In genomic region chr7:54852860-54853259, GRCm38 (mm10) we compare ENCODE assay signal across 25 mouse cellular contexts. TPM values are rescaled to one million over a fixed set of nuclear protein-coding genes. Genes with fewer than 3 reads are reported as not detected.
"Had no signal": no experiment of that assay in that cellular context is flagged by ENCODE, and none has a peak within 500 bp of the region (broad histone marks: within the 10 kb centered on the region; RNA-seq: fewer than 3 reads in every experiment).

No protein-coding gene starts in this region.

- H3K27ac ChIP-seq: gastrocnemius, adult 2 months; heart, embryonic 10.5 days; hindbrain, embryonic 15.5 days; intestine, embryonic 15.5 days; layer of hippocampus, adult 2 months; left cerebral cortex, adult 2 months; limb, embryonic 10.5 days; limb, embryonic 12.5 days; liver, embryonic 13.5 days had no signal

- DNase-seq: gastrocnemius, adult 2 months; gastrocnemius, postnatal 10 days; gastrocnemius, postnatal 25 days; heart, adult 18-20 months; heart, postnatal 10 days; heart, postnatal 4 days; kidney, adult 18-20 months; kidney, adult 8-10 months; kidney, postnatal 10 days; kidney, postnatal 25 days; kidney, postnatal 4 days; liver; liver, embryonic 13.5 days had no signal

- H3K27me3 ChIP-seq: heart, embryonic 12.5 days; hindbrain, embryonic 15.5 days; intestine, embryonic 15.5 days; limb, embryonic 12.5 days; liver, embryonic 13.5 days had no signal

- H3K4me1 ChIP-seq: heart, embryonic 10.5 days; heart, embryonic 12.5 days; hindbrain, embryonic 15.5 days; intestine, embryonic 15.5 days; limb, embryonic 10.5 days; limb, embryonic 12.5 days; liver, embryonic 13.5 days had no signal

- H3K9me3 ChIP-seq: heart, embryonic 10.5 days; heart, embryonic 12.5 days; hindbrain, embryonic 15.5 days; intestine, embryonic 15.5 days; limb, embryonic 10.5 days; limb, embryonic 12.5 days; liver, embryonic 13.5 days had no signal

- ATAC-seq: inflammation-experienced regulatory T-cells, adult 6 months; intestine, embryonic 15.5 days; intestine, postnatal 0 days had no signal

- H3K9ac ChIP-seq: heart, embryonic 12.5 days; hindbrain, embryonic 15.5 days; intestine, embryonic 15.5 days; limb, embryonic 12.5 days; liver, embryonic 13.5 days had no signal

- H3K4me3 ChIP-seq: gastrocnemius, adult 2 months; heart, embryonic 10.5 days; heart, embryonic 12.5 days; hindbrain, embryonic 15.5 days; intestine, embryonic 15.5 days; layer of hippocampus, adult 2 months; left cerebral cortex, adult 2 months; limb, embryonic 10.5 days; limb, embryonic 12.5 days; liver, embryonic 13.5 days had no signal

- H3K36me3 ChIP-seq: heart, embryonic 10.5 days; heart, embryonic 12.5 days; hindbrain, embryonic 15.5 days; intestine, embryonic 15.5 days; limb, embryonic 10.5 days; limb, embryonic 12.5 days; liver, embryonic 13.5 days had no signal

- H3K4me2 ChIP-seq: heart, embryonic 12.5 days; hindbrain, embryonic 15.5 days; intestine, embryonic 15.5 days; limb, embryonic 12.5 days; liver, embryonic 11.5 days; liver, embryonic 13.5 days had no signal

RNA-seq across cellular contexts. Expression of gene Luzp2, which starts 17.6 kb away (rescaled TPM):
- total RNA-seq: granulocyte monocyte progenitor cell, adult 5-6 weeks had no signal
- polyA plus RNA-seq: inflammation-experienced regulatory T-cells, adult 6 months; liver, embryonic 11.5 days had no signal
